Mouse (Mus musculus): Measurements from ENCODE around the gene Tmem107. TPM values are rescaled to one million over a fixed set of nuclear protein-coding genes. Genes with fewer than 3 reads are reported as not detected.

The Tmem107 gene
- total and polyA plus RNA-seq, 3 experiments = 22.6 to 31.3 (median 30.1) TPM

- Histone ChIP-seq H3K79me2 (replicated peaks; ENCODE audit: control insufficient read depth, extremely low read depth, insufficient read depth, poor library complexity, severe bottlenecking) (no peaks in the 10 kb centered on the region), H3K4me2 (ENCODE audit: insufficient read depth, low read depth, poor library complexity, severe bottlenecking) (no peak overlapping the region), H3K9ac (ENCODE audit: insufficient read depth, low read depth) (no peak overlapping the region), H3K4me3 (replicated peaks in 1 of 3; ENCODE audit: low read depth in 2 of 3, low read length in 2 of 3, poor library complexity in 1 of 3) (no peak overlapping the region), H3K27me3 (replicated peaks) (peaks cover 78% of the 10 kb centered on the region), H3K36me3 (replicated peaks in 1 of 2; ENCODE audit: control insufficient read depth in 1 of 2, insufficient read depth in 1 of 2, low read length in 1 of 2) (peaks cover under 1 to 4% of the 10 kb centered on the region in 2 experiments), H3K27ac (ENCODE audit: insufficient read depth, low read depth) (no peak overlapping the region), H3K9me3 (replicated peaks; ENCODE audit: low read length) (no peaks in the 10 kb centered on the region), H3K4me1 (ENCODE audit: control insufficient read depth in 1 of 2, insufficient read depth in 2 of 2) (peaks cover 2 to 36% of the 10 kb centered on the region in 2 experiments; a peak in 2 of 4 replicates)
- dilution Hi-C loops (cut with MboI; ENCODE audit: extremely low pct_ligation_motif_present, extremely low pct_unique_long_range_greater_than_20kb, low sequenced_read_pairs) = no loop called here
- TF ChIP-seq JUND (conservative IDR thresholded peaks at IDR 0.05; ENCODE audit: low read depth, low read length) (no peak), MEF2A (IDR thresholded peaks at IDR 0.05; ENCODE audit: borderline replicate concordance, low read depth, low read length) (no peak), MAZ (IDR thresholded peaks at IDR 0.05; ENCODE audit: low read depth, low read length) (no peak), UBTF (IDR thresholded peaks at IDR 0.05; ENCODE audit: low read depth, low read length) (no peak), ZC3H11A (IDR thresholded peaks at IDR 0.05; ENCODE audit: low read depth, low read length) (no peak), TCF12 (IDR thresholded peaks at IDR 0.05; ENCODE audit: low read depth, low read length) (no peak), GABPA (IDR thresholded peaks at IDR 0.05; ENCODE audit: insufficient replicate concordance, low read depth, low read length) (no peak), CTCF (conservative IDR thresholded peaks at IDR 0.05 in 1 of 2, IDR thresholded peaks at IDR 0.05 in 1 of 2; ENCODE audit: low read depth in 2 of 2, low read length in 2 of 2) (no peak), KAT2A (IDR thresholded peaks at IDR 0.05; ENCODE audit: insufficient replicate concordance, low read length) (no peak), HCFC1 (IDR thresholded peaks at IDR 0.05; ENCODE audit: low read depth, low read length) (no peak), TBP (conservative IDR thresholded peaks at IDR 0.05; ENCODE audit: low read depth, low read length) (no peak)
- DNase-seq (ENCODE audit: extremely low read depth) = no peak
- in situ Hi-C loops (cut with MboI; ENCODE audit: low pct_ligation_motif_present, low pct_unique_long_range_greater_than_20kb, low sequenced_read_pairs) = loop anchor here (5.0 kb wide), 1 partner anchor 52 kb away; no protein-coding TSS in a partner anchor
These were observed 44.0 kb downstream of the Tmem107 start for GRCm38 (mm10) chr11:69114621-69115020.

- Histone ChIP-seq H3K4me3 (replicated peaks in 1 of 3; ENCODE audit: low read depth in 2 of 3, low read length in 2 of 3, poor library complexity in 1 of 3) (no peak overlapping the region), H3K9ac (ENCODE audit: insufficient read depth, low read depth) (no peak overlapping the region), H3K27me3 (replicated peaks) (peaks cover 90% of the 10 kb centered on the region), H3K9me3 (replicated peaks; ENCODE audit: low read length) (no peaks in the 10 kb centered on the region), H3K36me3 (replicated peaks in 1 of 2; ENCODE audit: control insufficient read depth in 1 of 2, insufficient read depth in 1 of 2, low read length in 1 of 2) (no peaks in the 10 kb centered on the region), H3K4me1 (ENCODE audit: control insufficient read depth in 1 of 2, insufficient read depth in 2 of 2) (peaks cover 2 to 43% of the 10 kb centered on the region in 2 experiments; a peak in 2 of 4 replicates), H3K4me2 (ENCODE audit: insufficient read depth, low read depth, poor library complexity, severe bottlenecking) (no peak overlapping the region), H3K79me2 (replicated peaks; ENCODE audit: control insufficient read depth, extremely low read depth, insufficient read depth, poor library complexity, severe bottlenecking) (no peaks in the 10 kb centered on the region), H3K27ac (ENCODE audit: insufficient read depth, low read depth) (no peak overlapping the region)
- DNase-seq (ENCODE audit: extremely low read depth) = no peak
- dilution Hi-C loops (cut with MboI; ENCODE audit: extremely low pct_ligation_motif_present, extremely low pct_unique_long_range_greater_than_20kb, low sequenced_read_pairs) (no loop called here), in situ Hi-C loops (cut with MboI; ENCODE audit: low pct_ligation_motif_present, low pct_unique_long_range_greater_than_20kb, low sequenced_read_pairs) (loop anchor here (5.0 kb wide), 1 partner anchor 55 kb away; no protein-coding TSS in a partner anchor)
- no peak for TF ChIP-seq NRF1 (IDR thresholded peaks at IDR 0.05; ENCODE audit: low read depth, low read length)
- no peak for TF ChIP-seq JUN (IDR thresholded peaks at IDR 0.05; ENCODE audit: insufficient read depth, low read depth, low read length)
- no peak for TF ChIP-seq USF1 (IDR thresholded peaks at IDR 0.05; ENCODE audit: low read depth, low read length)
- TF ChIP-seq MYC (IDR thresholded peaks at IDR 0.05; ENCODE audit: low read depth, low read length) = no peak
- TF ChIP-seq ETS1 (conservative IDR thresholded peaks at IDR 0.05; ENCODE audit: low read depth, low read length) = no peak
- no peak for TF ChIP-seq ZMIZ1 (IDR thresholded peaks at IDR 0.05; ENCODE audit: low read depth, low read length)
- no peak for TF ChIP-seq RAD21 (IDR thresholded peaks at IDR 0.05; ENCODE audit: low read depth, low read length)
These were observed 46.2 kb downstream of the Tmem107 start for GRCm38 (mm10) chr11:69116843-69117242.
